Mouse (Mus musculus): ENCODE data around the gene Lman1l. TPM values are rescaled to one million over a fixed set of nuclear protein-coding genes. Genes with fewer than 3 reads are reported as not detected.

The Lman1l gene
- polyA plus RNA-seq, 1 experiment from 2014 or later = not detected

GRCm38 (mm10) chr9:57589224-57590126 is 31.1 kb downstream of the Lman1l start, which contains the start of gene Ulk3:
Gene Ulk3, plus strand, starts transcription at chr9:57589452.
- under 1% methylated on average over 58 of the region's 58 CpGs for WGBS
- Histone ChIP-seq H3K9ac (ENCODE audit: low read depth, low read length) (peak within 1 kb of the TSS; percentile 79), H3K4me1 (replicated peaks; ENCODE audit: control insufficient read depth, insufficient read depth, low read length) (no peaks in the 10 kb centered on the region), H3K27me3 (replicated peaks; ENCODE audit: control insufficient read depth, insufficient read depth, low read length) (no peaks in the 10 kb centered on the region), H3K4me2 (replicated peaks; ENCODE audit: low read depth) (peak within 1 kb of the TSS; percentile 96), H3K4me3 (ENCODE audit: low read depth, low read length) (peak within 1 kb of the TSS; percentile 78), H3K36me3 (ENCODE audit: control insufficient read depth, insufficient read depth) (peaks cover 51% of the 10 kb centered on the region), H3K9me3 (ENCODE audit: control insufficient read depth) (no peaks in the 10 kb centered on the region), H3K27ac (ENCODE audit: low read depth, low read length) (peak within 1 kb of the TSS; percentile 79)
- ATAC-seq = peak; percentile 77
- TF ChIP-seq CTCF (IDR thresholded peaks at IDR 0.05; ENCODE audit: low read depth) = peak; percentile 64

- H3K27me3 ChIP-seq (replicated peaks; ENCODE audit: control insufficient read depth, insufficient read depth, low read length) = no peaks in the 10 kb centered on the region
- no peaks in the 10 kb centered on the region for H3K4me1 ChIP-seq (replicated peaks; ENCODE audit: control insufficient read depth, insufficient read depth, low read length)
- no peak for ATAC-seq
- H3K9me3 ChIP-seq (ENCODE audit: control insufficient read depth) = no peaks in the 10 kb centered on the region
- H3K9ac ChIP-seq (ENCODE audit: low read depth, low read length) = no peak overlapping the region
- peaks cover 69% of the 10 kb centered on the region for H3K36me3 ChIP-seq (ENCODE audit: control insufficient read depth, insufficient read depth)
- TF ChIP-seq CTCF (IDR thresholded peaks at IDR 0.05; ENCODE audit: low read depth) = no peak
- no peak overlapping the region for H3K4me3 ChIP-seq (ENCODE audit: low read depth, low read length)
- no peak overlapping the region for H3K4me2 ChIP-seq (replicated peaks; ENCODE audit: low read depth)
- WGBS = 85% methylated on average over 3 of the region's 3 CpGs
- H3K27ac ChIP-seq (ENCODE audit: low read depth, low read length) = no peak overlapping the region
Measured at GRCm38 (mm10) chr9:57584991-57585390, 35.6 kb downstream of the Lman1l start.

- Histone ChIP-seq H3K4me3 (ENCODE audit: low read depth, low read length) (no peak overlapping the region), H3K4me1 (replicated peaks; ENCODE audit: control insufficient read depth, insufficient read depth, low read length) (no peaks in the 10 kb centered on the region), H3K27ac (ENCODE audit: low read depth, low read length) (no peak overlapping the region; the same call in 1 of the 2 replicates), H3K9me3 (ENCODE audit: control insufficient read depth) (no peaks in the 10 kb centered on the region), H3K4me2 (replicated peaks; ENCODE audit: low read depth) (no peak overlapping the region), H3K27me3 (replicated peaks; ENCODE audit: control insufficient read depth, insufficient read depth, low read length) (no peaks in the 10 kb centered on the region), H3K36me3 (ENCODE audit: control insufficient read depth, insufficient read depth) (peaks cover 56% of the 10 kb centered on the region), H3K9ac (ENCODE audit: low read depth, low read length) (no peak overlapping the region)
- WGBS = 81% methylated on average over 6 of the region's 6 CpGs
- no peak for TF ChIP-seq CTCF (IDR thresholded peaks at IDR 0.05; ENCODE audit: low read depth)
- no peak for ATAC-seq
Measured at GRCm38 (mm10) chr9:57577144-57577849, 43.3 kb downstream of the Lman1l start.

GRCm38 (mm10) chr9:57575577-57575976 is 45.0 kb downstream of the Lman1l start:
- H3K27me3 ChIP-seq (replicated peaks; ENCODE audit: control insufficient read depth, insufficient read depth, low read length) = no peaks in the 10 kb centered on the region
- TF ChIP-seq CTCF (IDR thresholded peaks at IDR 0.05; ENCODE audit: low read depth) = no peak
- 69% methylated on average over 3 of the region's 3 CpGs for WGBS
- no peak for ATAC-seq
- H3K27ac ChIP-seq (ENCODE audit: low read depth, low read length) = no peak overlapping the region
- H3K36me3 ChIP-seq (ENCODE audit: control insufficient read depth, insufficient read depth) = peaks cover 47% of the 10 kb centered on the region
- no peak overlapping the region for H3K4me2 ChIP-seq (replicated peaks; ENCODE audit: low read depth)
- no peak overlapping the region for H3K9ac ChIP-seq (ENCODE audit: low read depth, low read length)
- H3K4me3 ChIP-seq (ENCODE audit: low read depth, low read length) = no peak overlapping the region
- H3K9me3 ChIP-seq (ENCODE audit: control insufficient read depth) = no peaks in the 10 kb centered on the region
- no peaks in the 10 kb centered on the region for H3K4me1 ChIP-seq (replicated peaks; ENCODE audit: control insufficient read depth, insufficient read depth, low read length)

- Histone ChIP-seq H3K4me1 (replicated peaks; ENCODE audit: control insufficient read depth, insufficient read depth, low read length) (no peaks in the 10 kb centered on the region), H3K9me3 (ENCODE audit: control insufficient read depth) (no peaks in the 10 kb centered on the region), H3K27ac (ENCODE audit: low read depth, low read length) (no peak overlapping the region), H3K36me3 (ENCODE audit: control insufficient read depth, insufficient read depth) (peaks cover 47% of the 10 kb centered on the region), H3K4me3 (ENCODE audit: low read depth, low read length) (no peak overlapping the region), H3K27me3 (replicated peaks; ENCODE audit: control insufficient read depth, insufficient read depth, low read length) (no peaks in the 10 kb centered on the region), H3K4me2 (replicated peaks; ENCODE audit: low read depth) (no peak overlapping the region), H3K9ac (ENCODE audit: low read depth, low read length) (no peak overlapping the region)
- TF ChIP-seq CTCF (IDR thresholded peaks at IDR 0.05; ENCODE audit: low read depth) = no peak
- ATAC-seq = no peak
Measured at GRCm38 (mm10) chr9:57574397-57574796, 46.2 kb downstream of the Lman1l start.

GRCm38 (mm10) chr9:57568500-57568899 is 52.1 kb downstream of the Lman1l start:
- ATAC-seq = no peak
- 92% methylated on average over 6 of the region's 6 CpGs for WGBS
- Histone ChIP-seq H3K36me3 (ENCODE audit: control insufficient read depth, insufficient read depth) (peaks cover 41% of the 10 kb centered on the region), H3K4me2 (replicated peaks; ENCODE audit: low read depth) (no peak overlapping the region), H3K9ac (ENCODE audit: low read depth, low read length) (no peak overlapping the region), H3K27ac (ENCODE audit: low read depth, low read length) (no peak overlapping the region; the same call in 1 of the 2 replicates), H3K27me3 (replicated peaks; ENCODE audit: control insufficient read depth, insufficient read depth, low read length) (no peaks in the 10 kb centered on the region), H3K4me3 (ENCODE audit: low read depth, low read length) (no peak overlapping the region), H3K9me3 (ENCODE audit: control insufficient read depth) (no peaks in the 10 kb centered on the region), H3K4me1 (replicated peaks; ENCODE audit: control insufficient read depth, insufficient read depth, low read length) (peaks cover 4% of the 10 kb centered on the region; the same call in 1 of the 2 replicates)
- TF ChIP-seq CTCF (IDR thresholded peaks at IDR 0.05; ENCODE audit: low read depth) = no peak

Measured in intestine, postnatal 0 days (tissue).